Mouse (Mus musculus) testis, adult 2 months (tissue): ENCODE results near the gene Cetn4.

ENCODE experiments used
- CTCF ChIP-seq: fragments of 200-500 bp; IDR thresholded peaks from 2 replicates; pipeline ENCODE4 v1.5.1; 2012; ENCODE audit warnings: low read depth, mild to moderate bottlenecking, inconsistent platforms, low read length, moderate library complexity; ENCODE audit not compliant: control insufficient read depth, insufficient read depth, insufficient replicate concordance
- POLR2A ChIP-seq: fragments of 200-500 bp; IDR thresholded peaks from 2 replicates; pipeline ENCODE4 v1.6.1; 2012; ENCODE audit warnings: low read depth, mild to moderate bottlenecking, inconsistent platforms, low read length, moderate library complexity; ENCODE audit not compliant: control insufficient read depth

GRCm38 (mm10) chr3:37347671-37348070 lies 35.2 kb upstream of the Cetn4 start:
- TF ChIP-seq CTCF, result no peak
- TF ChIP-seq POLR2A, result no peak
